Mouse (Mus musculus): ENCODE measurements around the gene Itpr1.

Itpr1 gene

GRCm38 (mm10) chr6:108466061-108466531, 253.2 kb downstream of the Itpr1 start:
- WGBS, result 84% methylated on average over 8 of the region's 8 CpGs

DNA sequence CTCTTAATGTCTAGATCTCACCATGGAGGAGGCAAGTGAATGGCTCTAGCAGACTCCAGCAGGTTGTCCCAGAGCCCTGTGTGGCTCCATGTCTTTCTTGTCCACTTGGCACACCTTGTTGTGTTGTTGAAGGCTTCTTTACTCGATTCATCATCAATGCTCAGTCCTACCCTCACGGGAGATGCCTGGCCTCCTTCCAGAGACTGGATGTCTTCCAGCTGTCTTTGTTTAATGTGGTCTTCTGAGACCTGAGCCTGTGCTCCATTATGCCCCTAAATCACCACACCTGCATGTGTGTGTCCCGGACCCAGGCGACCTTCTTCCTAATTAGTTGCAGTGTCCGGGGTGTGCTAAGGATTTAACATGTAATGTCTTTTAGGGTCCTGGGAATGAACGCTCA, 254.7 kb downstream of the Itpr1 start:
- WGBS, result 65% methylated on average over 6 of the region's 6 CpGs

DNA sequence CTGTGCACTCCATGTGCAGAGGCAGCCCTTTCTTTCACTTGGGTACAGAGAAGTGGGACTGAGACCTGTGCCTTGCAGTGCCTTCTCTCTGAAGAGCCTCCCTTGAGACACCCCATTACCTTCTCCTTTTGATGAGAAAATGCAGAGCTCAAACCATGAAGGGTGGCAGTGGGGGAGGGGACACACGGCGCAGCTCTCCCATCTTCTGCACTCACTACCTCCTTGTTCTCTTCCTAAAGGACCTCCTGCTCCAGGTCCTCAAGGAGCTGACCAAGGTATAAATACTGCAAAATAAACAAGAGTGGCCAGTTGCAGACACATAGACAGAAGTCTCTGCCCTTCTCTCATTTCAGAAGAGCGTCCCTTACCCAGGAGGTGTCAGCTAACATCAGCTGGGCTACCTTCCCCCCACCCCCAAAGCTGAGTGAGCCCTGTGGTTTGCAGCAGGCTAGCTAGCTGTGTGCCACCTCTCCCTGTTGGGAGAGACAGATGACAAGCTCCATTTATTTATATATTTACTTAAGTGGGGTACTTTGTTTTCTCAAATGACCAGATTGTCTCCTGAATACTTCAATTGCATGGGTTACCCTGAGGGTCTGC, 255.4 kb downstream of the Itpr1 start:
- WGBS, result 79% methylated on average over 3 of the region's 3 CpGs

GRCm38 (mm10) chr6:108471878-108472277, 259.0 kb downstream of the Itpr1 start:
- 98% methylated on average over 3 of the region's 3 CpGs for WGBS

- 92% methylated on average over 3 of the region's 3 CpGs for WGBS
Observed at GRCm38 (mm10) chr6:108472748-108473147, 259.9 kb downstream of the Itpr1 start.

DNA sequence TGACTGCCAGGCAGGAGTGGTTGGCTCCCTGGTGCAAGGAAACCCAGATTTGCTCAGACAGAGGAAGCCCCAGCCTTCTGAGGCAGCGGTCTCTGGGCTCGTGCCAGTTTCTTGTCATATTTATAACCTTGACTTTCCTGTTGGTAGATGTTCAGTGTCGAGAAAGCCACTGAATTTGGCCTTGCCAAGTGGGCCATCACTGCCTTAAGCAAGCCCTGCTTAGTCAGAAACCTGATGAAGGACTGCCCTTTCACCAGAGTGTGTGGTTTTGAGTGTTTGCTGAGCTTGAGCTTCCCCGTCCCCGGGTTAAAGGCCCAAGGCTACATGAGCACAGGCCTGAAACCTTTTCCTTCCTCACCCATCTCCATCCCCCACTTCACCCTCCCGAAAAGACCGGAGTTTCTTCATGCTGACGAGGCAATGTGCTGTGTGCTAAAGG, 263.9 kb downstream of the Itpr1 start:
- 69% methylated on average over 8 of the region's 8 CpGs for WGBS

DNA sequence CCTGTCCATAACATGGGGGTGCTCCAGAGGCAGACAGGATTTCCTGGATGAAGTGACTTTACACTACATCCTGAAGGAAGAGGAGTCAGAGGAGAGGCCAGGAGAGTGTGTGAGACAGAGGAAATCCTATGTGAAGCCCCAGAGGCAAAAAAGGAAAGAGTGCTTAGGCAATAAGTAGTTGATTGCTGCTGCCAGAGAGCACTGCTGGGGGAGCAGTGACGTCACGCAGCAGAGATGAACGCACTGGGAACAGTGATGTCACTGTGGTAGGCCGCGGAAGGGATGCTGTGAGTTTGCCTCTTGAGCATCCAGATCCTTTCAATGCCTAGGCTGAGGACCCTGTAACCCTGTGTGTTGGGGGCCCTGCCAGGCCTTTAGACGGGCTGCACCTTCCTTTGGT, 264.7 kb downstream of the Itpr1 start:
- WGBS, result 92% methylated on average over 6 of the region's 6 CpGs

DNA sequence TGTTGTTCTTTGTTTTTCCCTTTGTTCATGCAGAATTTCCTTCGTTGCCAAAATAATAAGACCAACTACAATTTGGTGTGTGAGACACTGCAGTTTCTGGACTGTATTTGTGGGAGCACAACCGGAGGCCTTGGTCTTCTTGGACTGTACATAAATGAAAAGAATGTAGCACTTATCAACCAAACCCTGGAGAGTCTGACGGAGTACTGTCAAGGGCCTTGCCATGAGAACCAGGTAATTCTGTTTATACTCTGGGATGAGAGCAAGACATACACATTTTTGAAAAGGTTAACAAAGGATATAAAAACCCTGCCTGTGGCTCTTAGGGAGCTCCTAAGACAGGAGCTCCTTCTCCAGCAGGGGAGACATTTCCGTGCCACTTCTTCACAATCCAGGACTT, 268.3 kb downstream of the Itpr1 start:
- WGBS, result 93% methylated on average over 4 of the region's 4 CpGs

DNA sequence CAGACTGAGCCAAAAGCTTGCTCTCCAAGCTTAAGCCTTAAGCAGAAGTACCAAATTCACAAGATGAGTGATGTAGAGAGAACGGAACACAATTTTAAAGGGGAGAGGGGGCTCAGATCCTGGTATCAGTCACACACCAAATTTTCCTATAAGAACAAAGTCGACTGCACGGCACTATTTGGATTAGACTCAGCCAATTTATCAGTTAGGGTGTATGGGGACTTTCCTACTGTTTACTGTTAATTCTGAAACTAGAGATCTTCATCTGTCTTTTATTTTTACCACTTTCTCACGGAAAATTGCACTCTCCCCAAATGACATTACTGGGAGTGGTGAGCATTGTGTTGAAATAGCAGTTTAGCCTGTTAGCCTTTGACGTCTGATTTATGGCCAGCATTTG, 269.6 kb downstream of the Itpr1 start:
- 81% methylated on average over 5 of the region's 5 CpGs for WGBS

GRCm38 (mm10) chr6:108486212-108486992, 273.5 kb downstream of the Itpr1 start:
- 90% methylated on average over 7 of the region's 7 CpGs for whole genome bisulfite sequencing

DNA sequence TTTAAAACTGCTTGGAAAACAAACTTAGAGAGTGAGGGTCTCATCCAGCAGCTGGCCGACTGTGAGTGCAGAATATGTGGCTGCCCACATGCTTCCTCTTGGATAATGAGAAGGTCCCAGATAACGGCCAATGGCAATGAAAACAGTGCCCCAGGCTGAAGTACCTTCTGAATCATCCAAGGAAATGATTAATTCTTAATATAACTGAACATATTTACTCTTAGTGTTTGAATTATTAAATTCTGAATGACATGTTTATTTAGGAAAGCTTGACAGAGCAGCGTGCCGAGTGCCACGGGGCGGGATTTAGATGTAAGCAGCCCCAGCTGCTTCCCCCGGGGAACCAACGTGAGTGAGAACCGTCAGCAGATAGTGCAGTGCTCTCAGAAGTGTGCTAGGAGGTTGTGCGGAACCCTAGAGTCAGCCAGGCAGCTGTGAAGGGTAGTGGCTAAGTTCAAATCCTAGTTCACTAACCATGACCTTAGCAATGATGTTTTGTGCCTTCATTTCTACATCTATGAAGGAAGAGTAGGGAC, 274.5 kb downstream of the Itpr1 start:
- 89% methylated on average over 10 of the region's 10 CpGs for WGBS

GRCm38 (mm10) chr6:108488250-108488649, 275.4 kb downstream of the Itpr1 start:
- WGBS, result 77% methylated on average over 5 of the region's 5 CpGs

DNA sequence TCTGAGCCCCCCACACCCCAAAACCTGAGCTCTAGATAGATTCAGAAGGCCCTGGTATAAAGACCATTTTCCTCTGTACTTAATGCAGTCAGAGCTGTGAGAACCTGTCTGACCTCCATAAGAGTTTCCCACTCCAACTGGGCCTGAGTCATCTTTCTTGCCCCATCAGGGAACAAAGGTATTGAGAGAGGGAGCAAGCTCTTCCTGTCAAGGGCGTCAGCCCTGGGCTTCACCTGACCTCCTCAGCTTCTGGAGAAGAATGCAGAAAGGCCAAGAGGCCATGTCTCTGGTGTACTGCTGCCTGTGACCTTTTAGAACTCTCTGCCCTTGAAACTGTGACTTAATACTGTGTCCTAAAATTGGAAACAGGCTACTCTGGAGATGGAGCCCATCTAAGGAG, 279.1 kb downstream of the Itpr1 start:
- 95% methylated on average over 1 of the region's 1 CpGs for WGBS

DNA sequence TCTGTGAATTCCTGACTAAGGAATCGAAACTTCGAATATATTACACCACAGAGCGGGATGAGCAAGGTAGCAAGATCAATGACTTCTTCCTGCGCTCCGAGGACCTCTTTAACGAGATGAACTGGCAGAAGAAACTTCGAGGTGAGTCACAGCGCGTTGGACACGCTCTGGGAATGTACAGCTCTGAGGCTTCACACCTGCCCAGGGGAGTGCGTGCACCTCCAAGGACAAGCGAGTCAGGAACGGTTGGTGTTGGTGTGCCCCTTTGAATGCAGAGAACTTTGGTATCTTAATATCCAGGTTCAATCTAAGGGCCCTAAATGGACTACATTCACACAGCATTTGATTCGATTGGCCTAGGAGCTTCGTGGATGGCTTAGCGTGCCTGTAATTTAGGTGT, 280.9 kb downstream of the Itpr1 start:
- 90% methylated on average over 16 of the region's 16 CpGs for WGBS

DNA sequence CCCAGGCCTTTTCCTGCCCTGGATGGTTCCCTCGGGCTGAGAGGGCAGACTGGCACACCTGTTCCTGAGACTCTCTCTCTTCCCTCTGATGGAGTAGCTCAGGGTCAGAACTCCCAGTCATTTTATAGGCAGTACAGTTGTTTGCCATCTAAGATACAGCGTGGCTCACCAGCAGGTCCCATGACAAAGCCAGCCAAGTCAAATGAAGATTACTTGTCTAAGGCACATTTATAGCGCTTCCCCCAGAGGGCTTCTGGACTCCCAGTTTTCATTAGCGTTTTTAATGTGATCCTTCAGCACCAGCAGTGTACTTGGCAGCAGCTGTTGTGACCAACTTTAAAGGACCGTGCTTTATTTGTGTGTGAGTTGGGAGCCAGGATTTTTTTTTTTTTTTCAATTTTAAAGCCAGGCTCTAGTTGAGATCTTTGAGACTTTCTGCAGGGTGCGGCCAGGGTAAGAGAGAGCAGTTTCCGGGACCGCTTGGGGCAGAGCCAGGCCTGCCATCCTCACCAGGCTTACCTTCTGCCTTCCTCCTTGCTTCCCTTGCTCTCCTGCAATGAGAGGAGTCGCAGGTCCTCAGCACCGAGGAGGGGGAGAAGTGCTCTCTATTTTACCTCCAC, 281.4 kb downstream of the Itpr1 start:
- WGBS, result 54% methylated on average over 10 of the region's 10 CpGs

- WGBS, result 65% methylated on average over 6 of the region's 6 CpGs
Observed at GRCm38 (mm10) chr6:108494994-108495393, 282.1 kb downstream of the Itpr1 start.

DNA sequence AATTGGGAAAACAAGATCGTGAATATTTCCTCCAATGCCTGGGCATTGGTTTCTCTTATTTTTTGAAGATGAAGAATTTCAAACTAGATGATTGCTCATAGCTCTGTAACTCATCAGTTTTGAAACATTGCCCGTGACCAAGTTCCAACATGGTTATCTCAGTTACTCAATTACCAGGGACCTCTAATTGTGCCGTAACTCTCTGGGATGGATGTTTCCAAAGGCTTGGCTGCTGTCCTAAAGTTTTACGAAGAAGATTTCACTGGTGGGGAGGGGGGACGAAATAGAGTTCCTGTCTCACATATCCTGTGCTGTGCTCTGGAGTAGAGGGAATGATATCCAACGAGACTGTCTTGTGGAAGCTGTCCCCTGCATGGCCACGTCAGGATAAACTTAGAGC, 285.2 kb downstream of the Itpr1 start:
- 88% methylated on average over 7 of the region's 7 CpGs for WGBS

- 82% methylated on average over 5 of the region's 5 CpGs for WGBS
Observed at GRCm38 (mm10) chr6:108503651-108504050, 290.8 kb downstream of the Itpr1 start.

DNA sequence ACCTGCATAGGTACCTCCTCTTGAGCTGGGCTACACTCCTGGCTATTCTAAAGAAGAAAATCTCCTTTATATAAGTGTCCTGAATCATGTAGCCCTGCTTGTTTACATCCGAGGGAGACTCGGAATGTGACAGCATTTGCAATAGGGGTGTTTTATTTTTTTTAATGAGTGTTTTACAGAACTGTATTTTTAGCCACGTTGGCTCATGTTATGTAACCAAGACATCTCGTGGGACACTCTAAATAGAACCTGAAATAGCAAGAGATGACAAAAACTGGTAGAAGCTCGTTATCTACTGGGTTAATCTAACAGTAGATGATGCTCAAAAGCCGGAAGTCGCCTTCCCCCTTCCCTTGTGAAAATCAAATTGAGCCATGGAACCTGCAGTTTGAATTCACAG, 291.8 kb downstream of the Itpr1 start:
- 36% methylated on average over 7 of the region's 7 CpGs for WGBS

DNA sequence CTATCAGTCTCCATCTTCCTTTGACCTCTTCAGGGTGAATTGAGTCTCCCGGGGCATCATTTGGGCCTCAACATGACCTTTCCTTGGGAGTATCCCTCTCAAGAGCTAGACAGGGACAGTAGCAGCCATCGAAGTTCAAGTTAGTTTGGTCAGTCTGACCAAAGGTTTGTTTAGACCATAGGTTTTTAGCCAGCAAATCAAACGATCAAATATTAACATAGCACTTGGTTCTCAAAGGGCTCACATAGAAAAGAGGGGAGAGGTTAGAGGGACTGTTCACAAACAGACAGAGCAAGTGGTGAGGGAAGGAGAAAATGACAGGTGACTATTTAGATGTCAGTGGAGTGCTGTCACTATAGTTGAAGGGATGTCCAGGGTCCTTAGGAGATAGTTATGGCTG, 293.3 kb downstream of the Itpr1 start:
- 93% methylated on average over 3 of the region's 3 CpGs for WGBS

- 89% methylated on average over 3 of the region's 3 CpGs for WGBS
Observed at GRCm38 (mm10) chr6:108507337-108507736, 294.4 kb downstream of the Itpr1 start.

- 63% methylated on average over 2 of the region's 2 CpGs for WGBS
Observed at GRCm38 (mm10) chr6:108509320-108509719, 296.4 kb downstream of the Itpr1 start.

DNA sequence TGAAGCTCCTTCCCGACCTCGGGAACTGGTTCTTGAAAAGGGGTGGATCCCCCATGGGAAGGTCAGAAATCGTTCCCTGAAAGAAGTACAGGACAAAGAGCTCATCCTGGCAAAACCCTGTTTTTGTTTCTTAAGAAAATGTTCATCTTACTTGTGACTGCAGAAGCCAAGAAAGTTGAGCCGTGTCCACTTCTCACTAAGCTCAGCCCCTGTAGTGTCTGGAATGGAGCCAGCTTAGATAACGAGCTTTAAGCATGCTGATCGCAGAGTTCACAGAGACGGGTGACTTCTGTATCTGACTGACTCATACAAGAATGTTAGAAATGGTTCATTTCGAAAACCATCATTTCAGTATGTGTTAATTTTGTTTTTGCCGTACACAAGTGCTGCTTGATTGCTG, 297.2 kb downstream of the Itpr1 start:
- WGBS, result 58% methylated on average over 9 of the region's 9 CpGs

Measured in cerebral cortex, adult 2 months (tissue).